Mouse (Mus musculus) megakaryocyte, adult 5-6 weeks (primary cell): ENCODE results near the gene Spag6l. TPM values are rescaled to one million over a fixed set of nuclear protein-coding genes. Genes with fewer than 3 reads are reported as not detected.

Source experiments
- total RNA-seq, 2 experiments: library from RNA; stranded (forward) in 1 of 2; stranded (reverse) in 1 of 2; fragments of 153-499, 151-499 nt in 1 of 2; fragments of 221-1000, 200-1000 nt in 1 of 2; gene quantifications; 2 replicates each; pipeline versions ENCODE4 v1.2.3 to v1.2.4; 2015 to 2017

Gene Spag6l
- total RNA-seq, 2 experiments from 2014 or later, result not detected

Other genes with a start within 250 kb of the Spag6l start
- 76.9 and 78.5 TPM in 2 replicates for gene Fgd4, start 228.9 kb downstream of the Spag6l start, total RNA-seq (2015)
- gene Fgd4, start 228.9 kb downstream of the Spag6l start, total RNA-seq (2017), result 125 and 137 TPM in 2 replicates
- gene Olfr19, start 153.1 kb downstream of the Spag6l start, total RNA-seq (2015), result not detected in 2 replicates
- gene Olfr19, start 153.1 kb downstream of the Spag6l start, total RNA-seq (2017), result not detected in 2 replicates
- 1.3 TPM in 1 of 2 replicates, not detected in the other for gene Igll1, start 34.5 kb upstream of the Spag6l start, total RNA-seq (2015)
- 0.45 and 0.51 TPM in 2 replicates for gene Igll1, start 34.5 kb upstream of the Spag6l start, total RNA-seq (2017)
- 24.8 and 31.2 TPM in 2 replicates for gene Top3b, start 41.3 kb upstream of the Spag6l start, total RNA-seq (2015)
- 31.6 and 41.8 TPM in 2 replicates for gene Top3b, start 41.3 kb upstream of the Spag6l start, total RNA-seq (2017)
- gene Vpreb1, start 41.4 kb upstream of the Spag6l start, total RNA-seq (2015), result not detected in 2 replicates
- gene Vpreb1, start 41.4 kb upstream of the Spag6l start, total RNA-seq (2017), result 1.6 TPM in 1 of 2 replicates, not detected in the other
- 1.6 and 2.6 TPM in 2 replicates for gene Ppm1f, start 67.0 kb upstream of the Spag6l start, total RNA-seq (2015)
- 6.5 and 7.9 TPM in 2 replicates for gene Ppm1f, start 67.0 kb upstream of the Spag6l start, total RNA-seq (2017)
- gene Mapk1, start 153.9 kb upstream of the Spag6l start, total RNA-seq (2015), result 109 and 111 TPM in 2 replicates
- gene Mapk1, start 153.9 kb upstream of the Spag6l start, total RNA-seq (2017), result 114 and 121 TPM in 2 replicates
- gene Ypel1, start 240.2 kb upstream of the Spag6l start, total RNA-seq (2015), result 0.33 and 1.0 TPM in 2 replicates
- gene Ypel1, start 240.2 kb upstream of the Spag6l start, total RNA-seq (2017), result 0.15 TPM in 1 of 2 replicates, not detected in the other